Mouse (Mus musculus): ENCODE data around the gene Polr1c.

DNA sequence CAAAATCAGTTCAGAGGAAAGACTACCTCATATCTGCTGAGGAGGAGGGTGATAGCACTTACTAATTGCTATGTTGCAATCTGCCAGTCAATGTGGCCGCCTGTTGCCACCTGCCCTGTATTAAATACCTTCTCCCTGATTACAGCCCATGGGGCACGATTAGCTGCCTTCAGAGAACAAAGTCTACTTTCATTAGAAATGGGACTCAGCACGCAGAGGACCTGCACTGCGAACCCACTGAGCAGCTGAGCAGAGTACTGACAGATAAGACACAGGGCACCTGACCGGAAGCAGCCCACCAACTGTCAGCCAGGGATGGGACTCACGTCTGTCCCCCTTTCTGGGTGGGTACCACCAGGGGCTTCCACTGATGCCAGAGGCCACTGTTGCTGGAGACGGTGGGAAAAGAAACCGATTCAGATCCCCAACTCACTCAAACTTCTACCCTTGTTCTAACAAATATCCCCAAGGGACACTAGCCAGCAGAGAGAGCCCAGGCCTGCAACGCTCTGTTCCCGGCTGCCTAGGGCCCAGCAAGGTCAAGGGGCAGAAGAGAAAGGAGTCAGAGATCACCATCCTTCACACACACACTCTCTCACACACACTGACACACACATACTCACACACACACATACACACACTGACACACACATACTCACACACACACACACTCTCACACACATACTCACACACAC lies 20.3 kb upstream of the Polr1c start:
- TF ChIP-seq POLR2A (IDR thresholded peaks at IDR 0.05; ENCODE audit: borderline replicate concordance, control insufficient read depth, low read depth, low read length): no peak
- TF ChIP-seq CTCF (IDR thresholded peaks at IDR 0.05; ENCODE audit: control insufficient read depth, insufficient read depth, low read length): no peak

Data from bone marrow, adult 2 months (tissue).